Mouse (Mus musculus): ENCODE results near the gene Eno1. TPM values are rescaled to one million over a fixed set of nuclear protein-coding genes. Genes with fewer than 3 reads are reported as not detected.

Gene Eno1
- polyA plus RNA-seq, 1 experiment from 2014 or later = 1,551 TPM

- Histone ChIP-seq H3K27ac (ENCODE audit: low read length) (no peak overlapping the region), H3K9ac (ENCODE audit: low read length) (no peak overlapping the region), H3K4me3 (ENCODE audit: low read length) (no peak overlapping the region), H3K27me3 (ENCODE audit: control insufficient read depth, insufficient read depth, low read depth, low read length) (no peaks in the 10 kb centered on the region), H3K4me1 (replicated peaks; ENCODE audit: control insufficient read depth, insufficient read depth, low read length) (peaks cover 3% of the 10 kb centered on the region; the same call in 1 of the 2 replicates), H3K36me3 (ENCODE audit: control insufficient read depth, insufficient read depth, low read length) (no peaks in the 10 kb centered on the region), H3K9me3 (ENCODE audit: control insufficient read depth, low read length) (no peaks in the 10 kb centered on the region), H3K4me2 (ENCODE audit: low read depth, low read length) (no peak overlapping the region)
- no peak for ATAC-seq (ENCODE audit: low read depth)
- 83% methylated on average over 8 of the region's 8 CpGs for WGBS
Observed at GRCm38 (mm10) chr4:150210306-150210705, 26.2 kb upstream of the Eno1 start.

GRCm38 (mm10) chr4:150211930-150212552, 24.5 kb upstream of the Eno1 start:
- H3K9ac ChIP-seq (ENCODE audit: low read length) = no peak overlapping the region

GRCm38 (mm10) chr4:150212553-150212971, 24.0 kb upstream of the Eno1 start:
- Histone ChIP-seq H3K4me3 (ENCODE audit: low read length) (peak overlapping the region; percentile 29), H3K9me3 (ENCODE audit: control insufficient read depth, low read length) (no peaks in the 10 kb centered on the region), H3K27ac (ENCODE audit: low read length) (no peak overlapping the region), H3K9ac (ENCODE audit: low read length) (peak overlapping the region; percentile 16; the same call in 1 of the 2 replicates), H3K36me3 (ENCODE audit: control insufficient read depth, insufficient read depth, low read length) (no peaks in the 10 kb centered on the region), H3K27me3 (ENCODE audit: control insufficient read depth, insufficient read depth, low read depth, low read length) (no peaks in the 10 kb centered on the region), H3K4me2 (ENCODE audit: low read depth, low read length) (peak overlapping the region; percentile 47), H3K4me1 (replicated peaks; ENCODE audit: control insufficient read depth, insufficient read depth, low read length) (peaks cover 3% of the 10 kb centered on the region; the same call in 1 of the 2 replicates)
- 2% methylated on average over 15 of the region's 15 CpGs for WGBS
- ATAC-seq (ENCODE audit: low read depth) = peak; percentile 93

More at GRCm38 (mm10) chr4:150211930-150212552, 24.5 kb upstream of the Eno1 start:
- Histone ChIP-seq H3K27ac (ENCODE audit: low read length) (no peak overlapping the region), H3K4me3 (ENCODE audit: low read length) (peak overlapping the region; percentile 29), H3K27me3 (ENCODE audit: control insufficient read depth, insufficient read depth, low read depth, low read length) (no peaks in the 10 kb centered on the region), H3K36me3 (ENCODE audit: control insufficient read depth, insufficient read depth, low read length) (no peaks in the 10 kb centered on the region), H3K4me2 (ENCODE audit: low read depth, low read length) (peak overlapping the region; percentile 47), H3K4me1 (replicated peaks; ENCODE audit: control insufficient read depth, insufficient read depth, low read length) (peaks cover 3% of the 10 kb centered on the region; the same call in 1 of the 2 replicates), H3K9me3 (ENCODE audit: control insufficient read depth, low read length) (no peaks in the 10 kb centered on the region)
- no peak for ATAC-seq (ENCODE audit: low read depth)
- WGBS = 44% methylated on average over 10 of the region's 10 CpGs

- WGBS = 25% methylated on average over 5 of the region's 5 CpGs
- ATAC-seq (ENCODE audit: low read depth) = no peak
- no peak overlapping the region for H3K4me3 ChIP-seq (ENCODE audit: low read length)
- no peaks in the 10 kb centered on the region for H3K36me3 ChIP-seq (ENCODE audit: control insufficient read depth, insufficient read depth, low read length)
- H3K9ac ChIP-seq (ENCODE audit: low read length) = no peak overlapping the region
- no peak overlapping the region for H3K27ac ChIP-seq (ENCODE audit: low read length)
- H3K27me3 ChIP-seq (ENCODE audit: control insufficient read depth, insufficient read depth, low read depth, low read length) = no peaks in the 10 kb centered on the region
- peaks cover 3% of the 10 kb centered on the region; the same call in 1 of the 2 replicates for H3K4me1 ChIP-seq (replicated peaks; ENCODE audit: control insufficient read depth, insufficient read depth, low read length)
- no peak overlapping the region for H3K4me2 ChIP-seq (ENCODE audit: low read depth, low read length)
- no peaks in the 10 kb centered on the region for H3K9me3 ChIP-seq (ENCODE audit: control insufficient read depth, low read length)
Observed at GRCm38 (mm10) chr4:150213910-150214309, 22.6 kb upstream of the Eno1 start.

GRCm38 (mm10) chr4:150216423-150216822, 20.1 kb upstream of the Eno1 start:
- Histone ChIP-seq H3K4me1 (replicated peaks; ENCODE audit: control insufficient read depth, insufficient read depth, low read length) (peaks cover 8% of the 10 kb centered on the region; the same call in 1 of the 2 replicates), H3K4me3 (ENCODE audit: low read length) (no peak overlapping the region), H3K9me3 (ENCODE audit: control insufficient read depth, low read length) (no peaks in the 10 kb centered on the region), H3K9ac (ENCODE audit: low read length) (no peak overlapping the region), H3K27ac (ENCODE audit: low read length) (no peak overlapping the region), H3K36me3 (ENCODE audit: control insufficient read depth, insufficient read depth, low read length) (no peaks in the 10 kb centered on the region), H3K4me2 (ENCODE audit: low read depth, low read length) (no peak overlapping the region), H3K27me3 (ENCODE audit: control insufficient read depth, insufficient read depth, low read depth, low read length) (no peaks in the 10 kb centered on the region)
- WGBS = 65% methylated on average over 6 of the region's 6 CpGs
- ATAC-seq (ENCODE audit: low read depth) = no peak

GRCm38 (mm10) chr4:150217042-150217554, 19.4 kb upstream of the Eno1 start:
- H3K27ac ChIP-seq (ENCODE audit: low read length) = no peak overlapping the region
- no peak for ATAC-seq (ENCODE audit: low read depth)
- H3K9ac ChIP-seq (ENCODE audit: low read length) = no peak overlapping the region
- WGBS = 50% methylated on average over 5 of the region's 5 CpGs
- H3K4me2 ChIP-seq (ENCODE audit: low read depth, low read length) = no peak overlapping the region
- no peaks in the 10 kb centered on the region for H3K36me3 ChIP-seq (ENCODE audit: control insufficient read depth, insufficient read depth, low read length)
- H3K9me3 ChIP-seq (ENCODE audit: control insufficient read depth, low read length) = no peaks in the 10 kb centered on the region
- H3K4me3 ChIP-seq (ENCODE audit: low read length) = no peak overlapping the region
- peaks cover 8% of the 10 kb centered on the region; the same call in 1 of the 2 replicates for H3K4me1 ChIP-seq (replicated peaks; ENCODE audit: control insufficient read depth, insufficient read depth, low read length)
- no peaks in the 10 kb centered on the region for H3K27me3 ChIP-seq (ENCODE audit: control insufficient read depth, insufficient read depth, low read depth, low read length)

- Histone ChIP-seq H3K9ac (ENCODE audit: low read length) (no peak overlapping the region), H3K4me1 (replicated peaks; ENCODE audit: control insufficient read depth, insufficient read depth, low read length) (peaks cover 8% of the 10 kb centered on the region; the same call in 1 of the 2 replicates), H3K27ac (ENCODE audit: low read length) (no peak overlapping the region), H3K4me3 (ENCODE audit: low read length) (no peak overlapping the region), H3K27me3 (ENCODE audit: control insufficient read depth, insufficient read depth, low read depth, low read length) (no peaks in the 10 kb centered on the region), H3K36me3 (ENCODE audit: control insufficient read depth, insufficient read depth, low read length) (no peaks in the 10 kb centered on the region), H3K9me3 (ENCODE audit: control insufficient read depth, low read length) (no peaks in the 10 kb centered on the region), H3K4me2 (ENCODE audit: low read depth, low read length) (no peak overlapping the region)
- 90% methylated on average over 1 of the region's 1 CpGs for WGBS
- no peak for ATAC-seq (ENCODE audit: low read depth)
Observed at GRCm38 (mm10) chr4:150217935-150218334, 18.6 kb upstream of the Eno1 start.

- no peak for ATAC-seq (ENCODE audit: low read depth)
- Histone ChIP-seq H3K27ac (ENCODE audit: low read length) (no peak overlapping the region), H3K9ac (ENCODE audit: low read length) (no peak overlapping the region), H3K9me3 (ENCODE audit: control insufficient read depth, low read length) (no peaks in the 10 kb centered on the region), H3K27me3 (ENCODE audit: control insufficient read depth, insufficient read depth, low read depth, low read length) (no peaks in the 10 kb centered on the region), H3K4me2 (ENCODE audit: low read depth, low read length) (no peak overlapping the region), H3K4me1 (replicated peaks; ENCODE audit: control insufficient read depth, insufficient read depth, low read length) (peaks cover 5% of the 10 kb centered on the region; the same call in 1 of the 2 replicates), H3K4me3 (ENCODE audit: low read length) (no peak overlapping the region), H3K36me3 (ENCODE audit: control insufficient read depth, insufficient read depth, low read length) (no peaks in the 10 kb centered on the region)
- 72% methylated on average over 9 of the region's 9 CpGs for WGBS
Observed at GRCm38 (mm10) chr4:150219501-150220292, 16.8 kb upstream of the Eno1 start.

GRCm38 (mm10) chr4:150220584-150220983, 15.9 kb upstream of the Eno1 start:
- Histone ChIP-seq H3K9ac (ENCODE audit: low read length) (0 out of 2 replicates have a peak overlapping the region, but pooled peaks have one; percentile 26), H3K4me3 (ENCODE audit: low read length) (peak overlapping the region; percentile 34), H3K9me3 (ENCODE audit: control insufficient read depth, low read length) (no peaks in the 10 kb centered on the region), H3K4me1 (replicated peaks; ENCODE audit: control insufficient read depth, insufficient read depth, low read length) (peaks cover 5% of the 10 kb centered on the region; the same call in 1 of the 2 replicates), H3K27me3 (ENCODE audit: control insufficient read depth, insufficient read depth, low read depth, low read length) (no peaks in the 10 kb centered on the region), H3K36me3 (ENCODE audit: control insufficient read depth, insufficient read depth, low read length) (no peaks in the 10 kb centered on the region), H3K27ac (ENCODE audit: low read length) (no peak overlapping the region), H3K4me2 (ENCODE audit: low read depth, low read length) (peak overlapping the region; percentile 49)
- WGBS = 17% methylated on average over 11 of the region's 11 CpGs
- ATAC-seq (ENCODE audit: low read depth) = peak; percentile 77
